Mouse (Mus musculus) right cerebral cortex, postnatal 36 days (tissue): ENCODE data around the gene Dmbx1.

Source experiments
- DNase-seq, 2 experiments: peaks; one replicate each; pipeline ENCODE4 v3.0.0; 2022; ENCODE audit warnings: low spot score in 2 of 2, mixed read lengths in 1 of 2

The Dmbx1 gene

DNA sequence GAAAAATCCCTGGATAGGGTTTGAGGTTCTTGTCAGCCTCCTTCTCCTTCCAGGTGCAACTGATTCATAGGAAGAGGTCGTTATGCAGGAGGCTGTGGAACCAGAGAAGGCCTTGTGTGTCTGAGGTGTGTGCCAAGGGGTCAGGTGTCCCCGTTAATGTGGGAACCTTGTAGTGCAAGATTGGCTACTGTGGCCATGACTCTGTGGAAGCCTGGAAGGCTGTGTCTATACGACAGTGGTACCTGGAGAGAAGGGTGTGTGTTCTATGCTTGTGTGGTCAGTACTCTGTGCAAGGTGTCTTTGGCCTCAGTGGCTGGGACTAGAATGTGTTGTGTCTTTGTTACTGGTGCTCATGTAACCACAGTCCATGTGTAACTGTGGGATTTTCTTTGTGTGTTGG, 955 bp upstream of the Dmbx1 start:
- DNase-seq: no peak

DNA sequence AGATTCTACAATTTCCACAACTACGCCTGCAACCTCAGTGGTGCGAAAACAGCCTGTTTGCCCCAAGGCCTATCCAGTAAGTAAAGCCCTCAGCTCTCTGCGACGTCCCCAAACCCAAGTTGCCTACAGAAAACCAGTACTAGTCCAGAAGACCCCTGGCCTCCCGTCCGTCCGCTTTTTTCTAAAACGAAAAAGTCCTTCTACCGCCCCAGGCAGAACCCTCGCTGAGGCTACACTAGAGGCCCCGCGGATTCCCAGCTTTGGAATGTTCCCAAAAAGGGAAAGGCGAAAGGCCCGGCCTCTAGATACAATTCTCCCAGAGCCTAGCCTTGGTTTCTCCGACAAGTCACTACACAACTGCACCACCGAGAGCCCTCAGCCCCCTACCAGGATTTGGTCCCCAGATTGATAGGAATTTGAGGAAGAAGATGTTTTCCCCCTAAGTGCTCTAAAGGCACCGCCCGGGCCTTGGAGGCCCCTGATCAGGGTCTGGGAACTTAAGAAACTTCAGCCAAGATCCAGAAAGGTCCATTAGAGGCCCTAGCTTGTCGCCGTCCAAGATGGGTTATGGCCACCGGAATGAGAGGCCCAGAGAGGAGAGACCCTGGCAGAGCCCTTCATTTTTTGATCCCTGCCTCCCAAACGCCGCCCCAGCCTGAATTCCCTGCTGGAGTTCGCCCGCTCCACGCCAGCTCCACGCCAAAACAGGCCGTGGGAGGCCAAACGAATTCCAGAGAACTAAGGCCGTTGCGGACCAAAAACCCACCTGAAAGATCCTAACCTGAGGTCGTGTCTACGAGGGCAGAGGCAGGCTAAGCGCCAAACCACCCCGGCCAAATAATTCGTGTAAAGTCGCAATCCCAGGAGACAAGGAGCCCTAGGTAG, 1.2 kb downstream of the Dmbx1 start:
- DNase-seq: peak in 1 of 2 experiments; percentile 9

DNA sequence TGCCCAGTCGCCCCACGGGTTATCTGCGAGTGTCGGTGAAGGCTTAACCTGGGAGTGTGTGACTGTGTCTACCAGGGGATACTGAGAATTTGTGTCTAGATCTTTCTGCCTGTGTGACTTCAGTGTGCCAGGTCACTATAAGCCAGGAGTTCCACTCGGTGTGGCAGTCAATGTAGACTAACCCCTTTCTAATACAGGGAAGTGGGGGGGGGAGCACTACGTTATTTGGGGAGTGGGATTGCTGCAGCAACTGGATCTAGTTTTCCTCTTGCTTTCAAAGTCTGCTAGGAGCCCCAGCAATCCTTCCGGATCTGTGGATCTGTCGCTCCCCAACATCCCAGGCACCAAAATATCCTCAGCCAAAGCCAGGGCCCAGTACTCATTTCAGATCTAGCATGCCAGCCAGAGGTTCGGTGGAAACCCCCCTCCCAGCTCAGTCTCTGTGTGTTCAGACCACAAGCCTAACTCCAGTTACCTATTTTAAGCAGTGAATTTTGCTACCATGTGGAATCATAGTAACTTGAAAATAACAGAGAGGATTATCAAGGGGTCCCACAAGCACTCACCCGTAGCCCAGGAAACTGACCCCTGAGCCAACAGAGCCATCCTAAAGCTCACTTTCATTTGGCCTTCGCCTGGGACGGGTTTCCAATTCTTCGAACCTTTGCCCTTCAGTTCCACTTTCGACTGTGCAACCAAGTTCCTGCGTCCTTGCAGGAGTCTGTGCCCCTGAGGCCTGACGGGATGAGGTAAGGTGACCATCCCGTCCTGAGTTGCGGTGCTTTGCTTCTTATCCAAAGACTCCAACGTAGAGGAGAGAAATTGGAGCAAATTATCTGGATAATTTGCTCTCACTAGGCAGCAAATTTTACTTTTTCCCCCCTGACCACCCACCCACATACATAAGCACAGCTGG, 2.4 kb downstream of the Dmbx1 start:
- no peak for DNase-seq

DNA sequence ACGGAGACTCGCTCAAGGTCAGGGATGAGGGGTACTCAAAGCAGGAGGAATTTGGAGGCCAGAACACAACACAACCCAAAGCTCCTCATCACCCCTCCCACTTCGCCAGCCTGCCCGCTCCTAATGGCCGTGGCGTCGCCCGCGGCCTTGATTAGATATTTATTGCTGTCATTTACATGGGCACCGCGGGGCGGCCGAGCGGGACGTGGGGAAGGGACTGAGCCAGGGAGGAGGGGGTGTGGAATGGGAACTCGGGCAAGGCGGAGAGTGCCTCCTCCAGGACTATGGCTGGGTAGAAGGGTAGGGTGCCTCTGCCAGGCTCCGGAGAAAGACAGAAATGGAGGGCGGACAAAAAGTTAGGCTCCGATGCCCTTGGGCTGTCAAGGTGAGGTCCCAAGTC, 3.1 kb downstream of the Dmbx1 start:
- DNase-seq: no peak

DNA sequence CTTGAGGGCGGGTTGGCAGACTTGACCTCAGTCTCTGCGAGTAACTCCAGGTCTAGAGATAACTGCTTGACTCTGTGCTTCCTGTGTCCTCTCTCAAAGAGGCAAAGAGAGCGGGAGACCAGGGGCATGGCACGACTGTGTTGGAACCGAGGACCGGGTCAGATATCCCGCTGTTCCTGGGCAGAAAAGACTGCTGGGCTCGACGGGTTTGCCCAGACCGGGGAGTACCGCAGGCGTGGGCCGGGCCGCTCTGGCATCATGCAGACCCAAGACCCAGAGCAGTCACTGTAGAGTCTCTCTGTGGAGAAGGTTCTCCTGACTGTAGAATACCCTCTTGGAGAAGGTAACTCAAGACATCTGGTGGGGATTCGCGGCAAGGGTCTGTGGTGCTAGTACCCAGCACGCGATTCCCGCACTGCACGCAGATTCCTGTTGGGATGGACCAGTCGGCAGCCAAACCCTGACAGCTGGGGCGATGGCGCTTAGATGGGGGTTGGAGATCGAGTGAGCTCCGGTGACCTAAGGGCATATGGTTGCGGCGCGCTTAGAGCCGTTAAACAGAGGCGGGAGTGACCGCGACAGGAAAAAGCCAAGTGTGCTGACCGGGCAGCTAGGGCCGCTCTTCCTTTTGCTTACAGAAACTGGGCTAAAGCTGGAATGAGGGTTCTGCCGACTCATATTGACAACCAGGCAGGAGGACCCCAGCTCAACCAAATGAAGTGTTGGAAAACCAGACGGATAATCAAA, 3.7 kb downstream of the Dmbx1 start:
- no peak for DNase-seq

DNA sequence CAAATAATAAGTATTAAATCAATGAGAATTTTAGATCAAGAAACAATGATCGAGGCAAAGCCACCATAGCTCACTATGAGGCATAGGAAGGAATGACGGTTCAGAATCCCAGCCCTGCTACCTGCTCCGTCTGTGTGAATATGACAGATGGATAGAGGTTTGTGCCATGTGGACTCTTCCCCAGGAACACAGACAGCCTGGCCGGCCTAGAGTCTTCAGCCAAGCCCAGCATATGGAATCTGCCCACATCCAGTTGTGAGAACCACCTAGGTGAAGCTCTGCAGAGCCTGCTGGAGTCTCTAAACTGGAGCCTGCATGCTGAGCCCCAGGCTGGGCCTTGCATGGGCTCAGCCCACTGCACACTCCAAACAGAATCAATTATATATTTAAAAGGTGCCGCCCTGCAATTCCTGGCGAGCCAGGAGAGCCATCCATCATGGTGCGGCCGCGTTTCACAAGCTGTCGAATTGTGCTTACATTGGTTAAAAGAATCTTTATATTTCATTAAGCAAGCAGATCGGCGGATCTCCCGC, 8.1 kb downstream of the Dmbx1 start:
- DNase-seq: no peak

DNA sequence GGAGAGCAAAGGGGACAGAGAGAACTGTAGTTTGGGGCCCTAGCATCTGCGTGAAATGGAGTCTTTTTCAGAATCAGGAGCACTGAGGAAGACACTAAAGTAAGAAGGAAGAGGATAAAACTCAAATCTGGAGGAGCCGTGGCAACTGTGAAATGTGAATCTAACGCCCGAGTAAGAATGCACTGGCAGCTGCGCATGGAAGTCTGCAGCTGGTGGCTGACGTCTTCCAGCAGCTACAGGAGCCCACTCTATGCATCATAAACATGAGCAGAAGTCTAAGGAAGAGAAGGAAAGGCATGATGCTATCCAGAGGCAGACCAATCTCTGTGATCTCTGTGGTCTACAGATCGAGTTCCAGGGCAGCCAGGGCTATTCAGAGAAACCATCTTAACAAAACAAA, 12.1 kb downstream of the Dmbx1 start:
- no peak for DNase-seq

DNA sequence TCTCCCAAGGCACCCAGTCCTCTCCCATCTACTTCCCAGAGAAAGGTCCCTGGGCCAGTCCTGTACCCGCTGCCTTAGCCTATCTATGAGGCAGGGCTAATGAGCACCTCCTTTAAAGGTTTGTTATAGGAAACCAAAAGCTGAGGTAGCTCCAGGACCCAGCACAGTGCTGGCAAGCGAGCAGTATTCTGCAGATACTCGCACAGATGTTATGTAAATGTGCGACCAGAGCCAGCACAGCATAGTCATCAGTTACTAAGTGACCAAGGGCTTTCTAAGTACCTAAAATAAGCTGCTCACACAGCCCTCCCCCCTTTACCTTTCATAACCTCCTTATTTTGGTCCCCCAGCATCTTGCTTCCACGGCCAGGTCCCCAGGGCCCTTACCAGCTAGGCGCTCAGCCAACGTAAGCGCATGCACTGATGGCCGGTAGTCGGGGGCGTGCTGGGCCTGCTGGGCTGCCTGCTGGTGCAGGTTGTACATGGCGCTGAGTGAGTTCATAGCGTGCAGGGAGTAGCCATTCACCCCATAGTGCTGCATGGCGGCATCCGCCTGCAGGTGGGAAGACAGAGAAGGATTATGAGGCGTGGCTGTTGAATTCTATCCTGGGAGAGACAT, 16.4 kb downstream of the Dmbx1 start:
- no peak for DNase-seq

DNA sequence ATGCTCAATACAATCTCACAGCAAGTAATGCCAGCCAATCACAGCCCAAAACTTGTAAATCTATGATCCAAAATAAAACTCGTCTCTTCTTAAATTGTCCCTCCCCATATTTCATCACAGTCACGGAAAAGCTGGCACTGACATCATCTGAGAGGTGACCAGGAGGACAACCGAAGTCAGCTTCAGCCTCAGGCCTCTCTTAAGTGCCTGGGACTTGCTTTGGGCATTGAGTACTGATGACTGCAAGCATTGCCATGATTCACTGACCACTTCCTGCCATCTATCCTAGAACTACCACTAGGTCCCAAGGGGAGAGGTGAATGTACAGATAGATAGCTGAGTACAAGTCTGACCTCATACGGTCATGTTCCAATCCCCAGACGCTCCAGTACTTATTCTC, 17.0 kb downstream of the Dmbx1 start:
- DNase-seq: no peak

DNA sequence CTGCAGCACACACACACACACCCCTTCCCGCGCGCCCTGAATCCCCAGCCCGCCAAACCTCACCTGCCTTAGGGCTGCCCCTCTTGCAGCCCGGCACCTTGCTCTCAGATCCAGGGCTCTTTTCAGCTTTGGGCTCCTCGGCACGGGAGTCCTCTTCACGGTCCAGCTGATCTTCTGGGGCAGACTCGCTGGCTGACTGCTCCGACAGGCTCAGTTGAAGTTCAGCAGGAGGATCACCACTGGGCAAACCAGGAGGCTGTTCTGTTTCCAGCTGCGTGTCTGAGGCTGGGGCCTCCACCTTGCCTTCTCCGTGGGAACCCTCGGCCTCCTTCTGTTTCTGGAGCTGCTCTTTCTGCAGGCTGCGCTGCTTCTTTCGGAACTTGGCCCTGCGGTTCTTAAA, 19.8 kb downstream of the Dmbx1 start:
- no peak for DNase-seq

DNA sequence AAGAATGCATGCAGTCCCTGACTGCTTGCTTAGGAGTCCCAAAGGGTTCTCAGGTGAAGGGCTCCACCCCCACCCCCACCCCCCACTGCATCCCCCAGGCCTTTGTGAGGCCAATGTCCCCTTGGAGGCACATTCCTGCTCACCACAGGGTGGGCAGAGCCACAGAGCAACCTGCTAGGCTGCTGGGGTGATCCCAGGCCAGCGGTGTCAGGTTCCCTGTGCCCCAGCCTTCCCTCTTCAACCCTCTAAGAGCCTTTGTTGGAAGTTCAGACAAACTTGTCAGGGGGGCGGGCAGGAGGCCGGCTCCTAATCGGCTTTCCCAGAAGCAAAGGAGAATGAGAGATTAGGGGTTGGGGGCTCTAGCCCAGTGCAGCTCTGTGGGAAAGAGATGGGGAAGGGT, 28.1 kb downstream of the Dmbx1 start:
- DNase-seq: no peak

DNA sequence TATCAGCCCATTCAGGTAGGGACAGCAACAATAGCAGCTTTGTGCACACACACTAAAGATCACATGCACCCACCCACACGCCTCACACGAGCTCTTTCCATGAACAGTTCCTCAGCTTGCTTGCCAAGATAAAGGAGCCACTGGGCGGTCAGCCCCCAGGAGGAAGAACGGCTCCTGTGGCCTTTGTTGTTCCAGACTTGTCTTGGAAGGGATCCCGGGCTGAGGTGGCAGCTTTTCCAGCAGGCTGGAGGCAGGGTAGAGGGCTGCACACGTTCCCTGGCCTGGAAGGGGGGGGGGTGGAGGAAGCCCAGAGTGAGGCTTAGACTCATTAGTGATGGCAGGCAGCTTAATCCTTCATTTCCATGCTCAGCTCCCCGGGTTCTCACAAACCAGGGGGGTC, 31.1 kb downstream of the Dmbx1 start:
- DNase-seq: no peak

DNA sequence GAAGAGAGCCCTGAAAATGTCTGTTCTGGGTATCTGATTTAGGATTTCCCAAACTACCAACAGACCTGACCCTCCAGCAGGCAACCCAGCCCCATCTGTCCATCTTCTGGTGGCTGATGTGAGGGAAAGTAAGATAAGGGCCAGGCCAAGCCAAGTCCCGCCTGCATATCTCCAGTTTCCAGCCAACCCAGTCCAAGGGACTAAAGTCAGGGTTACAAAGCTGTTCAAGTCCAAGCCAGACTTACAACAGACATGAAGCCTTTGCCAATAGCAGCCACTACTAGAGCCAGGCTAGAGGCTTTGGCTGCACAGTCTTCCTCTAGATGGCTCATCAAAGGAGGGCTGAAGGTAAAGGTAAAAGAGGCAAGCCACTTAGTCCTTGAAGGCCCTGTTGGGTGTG, 31.7 kb downstream of the Dmbx1 start:
- DNase-seq: no peak

DNA sequence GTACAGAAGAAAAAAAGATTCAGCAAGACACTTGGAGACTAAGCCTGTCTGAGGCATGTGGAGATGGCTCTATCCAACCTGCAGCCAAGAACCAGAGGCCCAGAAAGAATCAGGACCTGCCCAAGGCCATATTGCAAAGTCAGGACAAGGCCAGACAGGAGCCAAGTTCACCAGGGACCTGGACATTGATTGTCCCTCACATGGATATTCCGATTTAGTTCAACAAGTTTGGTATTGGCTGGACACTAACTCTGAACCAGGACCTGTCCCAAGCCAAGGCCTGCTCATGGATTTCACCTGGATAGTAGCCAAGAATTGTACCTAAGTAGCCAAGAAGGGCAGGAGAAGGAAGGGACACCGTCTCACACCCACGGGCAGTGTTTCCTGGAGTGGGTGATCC, 32.9 kb downstream of the Dmbx1 start:
- no peak for DNase-seq

DNA sequence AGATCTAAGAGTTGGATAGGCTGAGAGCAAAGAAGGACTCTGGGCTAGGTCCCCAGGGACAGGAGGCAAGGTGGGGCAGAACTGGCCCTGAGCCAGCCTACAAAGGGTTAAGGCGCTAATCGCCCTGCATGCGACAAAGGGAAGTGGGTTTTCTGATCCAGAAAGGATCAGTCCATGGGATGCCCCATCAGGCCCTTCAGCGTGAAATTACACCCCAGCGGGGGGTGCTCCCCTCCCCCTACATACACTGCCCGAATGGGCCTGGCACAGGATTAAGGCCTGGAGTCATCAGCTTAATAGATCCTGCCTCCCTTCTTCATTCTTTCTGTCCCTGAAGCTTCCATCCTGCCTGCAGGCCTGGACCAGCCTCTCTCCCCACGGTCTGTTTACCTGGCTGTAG, 34.0 kb downstream of the Dmbx1 start:
- DNase-seq: no peak

DNA sequence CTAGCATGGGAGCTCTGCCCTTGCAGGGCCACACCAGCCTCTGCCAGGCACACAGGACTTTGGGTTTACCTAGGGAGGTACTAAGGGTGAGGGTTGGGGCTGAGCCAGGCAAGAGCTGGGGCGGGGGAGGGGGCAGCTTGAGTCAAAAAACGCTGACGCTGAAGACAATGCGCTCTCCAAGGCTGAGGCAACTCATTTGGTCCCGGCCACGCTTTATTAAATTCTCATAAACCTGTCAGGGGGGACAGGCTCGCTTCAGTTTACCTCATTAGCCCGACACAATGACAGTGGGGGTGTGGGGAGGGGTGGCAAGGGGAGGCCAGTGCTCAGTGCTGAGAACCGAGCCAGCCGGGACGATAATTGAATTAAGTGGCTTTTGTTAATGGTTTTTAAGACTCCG, 35.4 kb downstream of the Dmbx1 start:
- no peak for DNase-seq

DNA sequence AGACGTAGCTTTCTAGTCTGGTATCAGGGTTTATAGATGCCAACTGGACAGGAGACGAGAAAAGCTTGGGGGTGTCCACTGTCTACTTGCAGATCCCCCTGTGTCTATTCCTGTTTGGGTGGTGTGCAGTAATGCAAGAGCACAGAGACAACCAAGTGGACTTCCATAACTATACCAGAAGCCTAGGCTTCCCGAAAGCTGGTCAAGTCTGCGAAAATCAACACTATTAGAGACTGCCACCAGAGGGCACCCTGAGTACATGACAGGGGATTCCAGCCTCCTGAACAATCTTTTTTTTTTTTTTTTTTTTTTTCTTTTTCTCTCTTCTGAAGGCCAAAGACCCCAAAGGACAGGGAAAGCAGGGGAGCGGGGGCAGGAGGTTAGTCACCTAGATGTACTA, 36.9 kb downstream of the Dmbx1 start:
- peak; percentile 53 to 68 for DNase-seq

DNA sequence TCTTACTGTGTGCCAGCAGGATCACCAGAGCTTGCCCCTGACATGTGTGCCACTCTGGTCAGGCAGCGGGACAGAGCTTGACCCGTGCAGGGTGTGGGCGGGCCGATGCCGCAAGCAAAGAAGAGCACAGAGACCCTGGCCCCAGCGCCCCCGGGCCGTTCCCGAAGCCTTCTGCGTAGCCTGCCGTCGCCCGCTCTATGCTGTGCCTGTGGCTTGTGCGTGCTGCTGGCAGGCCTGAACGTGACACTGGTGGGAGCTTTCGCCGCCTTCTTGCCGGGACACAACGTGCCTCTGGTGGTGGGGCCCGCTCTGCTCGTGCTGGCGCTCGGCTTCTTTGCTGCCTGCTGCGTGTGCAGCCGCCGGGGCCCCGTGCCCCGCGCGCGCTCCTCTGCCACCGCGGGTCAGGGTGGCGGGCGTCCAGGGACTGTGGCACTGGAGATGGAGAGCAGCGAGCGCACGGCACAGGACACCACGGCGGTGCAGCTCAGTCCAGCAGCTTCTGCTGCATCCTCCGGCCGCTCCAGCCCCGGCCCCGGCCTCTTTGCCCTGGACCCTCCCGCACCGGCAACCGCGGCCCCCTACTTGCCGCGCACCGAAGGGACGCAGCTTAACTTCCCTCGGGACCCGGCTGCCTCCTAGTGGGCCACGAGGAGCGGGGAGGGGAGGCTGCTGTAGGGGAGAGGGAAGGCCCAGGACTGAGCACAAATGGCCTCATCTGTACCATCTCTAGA, 41.7 kb downstream of the Dmbx1 start:
- no peak for DNase-seq

DNA sequence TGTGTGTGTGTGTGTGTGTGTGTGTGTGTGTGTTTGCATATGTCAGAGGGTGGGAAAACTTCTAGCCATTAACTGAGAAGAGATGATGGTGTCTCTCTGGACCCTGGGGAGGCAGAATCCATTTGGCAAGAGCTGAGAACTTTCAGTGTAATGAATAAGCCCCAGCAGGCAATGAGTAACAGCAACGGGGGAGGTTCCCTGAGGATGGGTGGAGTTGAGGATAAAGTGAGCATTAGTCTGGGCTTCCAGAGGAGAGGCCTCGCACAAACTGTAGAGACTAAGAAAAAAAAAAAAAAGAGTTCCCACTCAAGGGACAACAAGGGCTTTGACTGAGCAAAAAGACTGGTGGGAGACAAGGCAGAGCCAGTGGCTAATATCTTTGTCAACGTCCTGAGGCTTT, 45.4 kb downstream of the Dmbx1 start:
- DNase-seq: no peak

DNA sequence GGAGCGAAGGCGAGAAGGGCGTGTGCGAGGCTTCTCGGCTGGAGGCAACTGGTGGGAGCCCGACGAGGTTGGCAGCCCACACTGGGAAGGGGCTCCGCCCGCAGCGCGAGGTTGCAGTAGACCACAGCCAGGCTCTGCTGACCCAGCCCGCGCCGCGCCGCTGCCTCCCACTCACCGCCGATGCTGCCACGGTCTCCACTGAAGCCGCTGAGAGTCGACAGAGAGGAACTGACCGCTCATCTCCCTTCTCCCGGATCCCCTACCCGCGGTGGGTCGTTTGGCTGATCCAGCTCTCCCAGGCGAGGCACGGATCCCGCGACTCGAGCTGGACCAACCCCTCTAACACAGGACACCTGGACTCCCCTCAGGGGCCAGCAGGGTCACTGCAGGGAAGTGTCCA, 49.2 kb downstream of the Dmbx1 start, which contains the start of gene 6430628N08Rik:
6430628N08Rik (plus strand) TSS at position 113 of the 400 bp plus-strand sequence.
- DNase-seq: no peak

DNA sequence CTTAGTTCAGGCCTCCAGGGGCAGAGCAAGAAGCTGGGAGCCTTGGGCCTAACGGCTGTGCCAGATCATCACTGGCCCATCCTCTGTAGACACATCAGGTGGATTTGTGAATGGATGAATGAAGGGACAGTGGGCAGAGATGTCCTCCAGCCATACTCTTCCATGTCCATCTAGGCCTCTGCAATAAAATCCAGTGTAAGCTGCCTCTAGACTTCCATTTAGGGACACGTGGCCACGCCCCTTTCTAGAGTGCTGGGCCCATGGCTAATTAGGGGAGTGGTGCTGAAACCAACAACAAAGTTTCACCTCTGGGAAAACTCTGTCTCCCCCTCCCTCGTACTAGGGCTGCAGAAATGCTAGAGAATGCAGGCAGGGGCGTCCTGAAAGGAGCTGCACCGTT, 49.7 kb downstream of the Dmbx1 start:
- no peak for DNase-seq
